Mouse (Mus musculus) MN1 (cell line): ENCODE data around the gene Tatdn2.

ENCODE experiments used
- DNase-seq: peaks from one replicate; pipeline ENCODE4 v3.0.0-alpha.2; 2016; ENCODE audit warnings: low spot score

Gene Tatdn2

GRCm38 (mm10) chr6:113714276-113714675, 17.4 kb downstream of the Tatdn2 start:
- DNase-seq: no peak

DNA sequence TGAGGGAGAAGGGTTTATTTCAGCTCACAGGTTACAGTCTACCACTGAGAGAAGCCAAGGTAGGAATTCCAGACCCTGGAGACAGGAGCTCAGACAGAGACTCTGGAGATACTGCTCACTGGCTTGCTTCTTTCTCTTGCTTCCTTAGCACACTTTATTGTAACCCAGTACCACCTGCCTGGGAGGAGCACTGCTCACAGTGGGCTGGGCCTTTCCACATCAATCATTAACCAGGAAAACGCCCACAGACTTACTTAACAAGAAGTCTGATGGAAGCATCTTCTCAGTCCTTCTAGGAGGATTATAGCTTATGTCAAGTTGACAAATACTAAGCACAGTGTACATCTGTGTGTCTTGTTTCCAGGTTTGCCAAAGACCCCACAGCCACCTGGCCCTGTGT, 17.9 kb downstream of the Tatdn2 start:
- DNase-seq: no peak

DNA sequence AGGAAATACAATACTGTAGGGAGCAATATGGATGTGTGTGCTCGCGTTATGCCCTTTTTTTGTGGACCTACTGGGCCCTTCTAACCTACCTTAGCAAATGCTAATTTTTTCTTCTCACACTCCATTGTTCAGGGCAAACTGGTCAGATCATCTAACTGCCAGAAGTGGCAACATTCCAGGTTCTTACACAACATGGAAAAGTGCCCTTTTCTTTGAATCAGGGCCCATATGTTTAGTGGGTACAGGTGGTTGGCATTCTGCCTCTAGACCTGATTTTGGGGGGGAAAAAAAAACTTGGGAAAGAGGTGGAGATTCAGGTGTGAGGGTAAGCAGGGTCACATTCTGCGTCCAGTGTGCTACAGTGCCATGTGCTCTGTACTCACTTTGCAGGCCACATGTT, 20.7 kb downstream of the Tatdn2 start:
- no peak for DNase-seq

GRCm38 (mm10) chr6:113719878-113720277, 23.0 kb downstream of the Tatdn2 start, which contains the start of gene Ghrl:
TSS of gene Ghrl (minus strand) at chr6:113719880.
- DNase-seq: no peak

DNA sequence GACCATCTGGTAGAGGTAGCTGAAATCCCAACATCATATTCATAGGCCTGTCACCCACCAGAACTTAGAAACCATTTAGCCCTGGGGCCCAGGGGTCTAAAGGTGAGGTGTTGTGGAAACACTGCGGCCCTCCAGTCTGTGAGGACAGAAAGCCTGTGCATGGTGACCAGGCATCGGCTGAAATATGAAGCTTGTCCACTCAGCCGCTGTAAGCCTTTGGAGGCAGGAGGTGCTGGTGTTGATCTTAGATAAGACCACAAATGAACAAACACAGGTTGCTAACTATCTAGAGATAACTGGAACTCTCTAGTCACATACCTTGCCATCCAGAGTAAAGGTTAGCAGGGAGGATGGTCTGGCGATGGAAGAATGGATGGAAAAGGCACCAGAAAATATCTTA, 24.2 kb downstream of the Tatdn2 start:
- no peak for DNase-seq

GRCm38 (mm10) chr6:113728181-113728580, 31.3 kb downstream of the Tatdn2 start:
- no peak for DNase-seq

DNA sequence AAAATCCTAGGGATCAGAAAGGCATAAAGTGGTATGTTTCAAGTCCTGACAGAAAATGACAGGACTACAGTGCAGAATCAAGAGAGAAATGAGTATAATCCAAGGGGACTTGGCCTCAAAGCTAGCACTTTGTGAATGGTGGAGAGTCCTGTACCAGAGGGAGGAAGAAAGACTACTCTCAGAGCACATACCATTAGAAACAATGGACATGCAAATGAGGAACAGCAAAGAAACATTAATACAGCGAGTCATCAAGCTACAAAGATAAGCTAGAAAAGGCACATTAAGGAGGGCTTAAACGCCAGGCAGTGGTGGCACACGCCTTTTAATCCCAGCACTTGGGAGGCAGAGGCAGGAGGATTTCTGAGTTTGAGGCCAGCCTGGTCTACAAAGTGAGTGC, 34.4 kb downstream of the Tatdn2 start:
- DNase-seq: no peak

- no peak for DNase-seq
Observed at GRCm38 (mm10) chr6:113737318-113738046, 40.6 kb downstream of the Tatdn2 start.

DNA sequence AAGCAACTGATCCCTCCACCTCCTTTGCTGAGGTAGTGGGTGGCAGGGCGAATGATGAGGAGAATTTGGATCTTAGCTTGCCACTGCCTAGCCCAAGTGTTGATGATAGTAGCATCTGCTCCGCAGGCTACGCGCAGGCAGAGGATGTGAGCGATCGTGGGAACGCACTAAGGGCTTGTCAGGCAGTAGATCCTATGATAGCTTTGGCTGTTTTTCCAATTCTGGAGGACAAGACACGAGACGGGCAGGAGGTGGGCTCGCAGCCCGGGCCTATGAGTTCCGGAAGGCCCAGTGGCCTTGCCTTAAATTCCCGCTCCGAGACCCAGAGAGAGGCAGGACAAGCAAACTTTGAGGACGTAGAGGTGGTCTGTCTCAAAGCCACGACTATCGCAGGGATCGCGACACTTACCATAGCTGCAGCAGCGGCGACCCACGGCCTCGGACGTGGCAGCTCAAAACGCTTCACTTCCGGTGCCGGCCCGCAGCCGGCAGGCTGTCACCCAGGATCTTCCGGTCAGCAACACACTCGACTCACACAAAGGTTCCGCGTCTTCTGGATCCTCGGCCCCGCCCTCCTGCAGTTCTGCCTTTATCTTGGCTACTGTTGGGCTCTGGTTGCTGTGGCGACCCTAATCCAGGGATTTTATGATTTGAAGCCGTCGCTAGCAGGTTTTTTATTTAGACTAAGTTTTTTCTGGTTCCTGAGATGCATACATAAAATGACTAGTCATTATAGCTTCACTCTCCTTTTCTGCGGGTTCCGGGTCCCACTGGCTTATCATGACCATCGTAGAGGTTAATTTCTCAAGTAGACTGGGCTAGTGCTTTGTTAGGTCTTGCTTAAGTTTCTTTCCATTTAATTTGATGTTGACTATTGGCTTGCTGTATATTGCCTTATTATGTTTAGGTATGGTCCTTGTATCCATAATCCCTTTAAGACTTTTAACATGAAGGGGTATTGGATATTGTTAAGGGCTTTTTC, 43.7 kb downstream of the Tatdn2 start, which contains the start of gene Sec13:
TSS of gene Sec13 (minus strand) at position 508 of the 982 bp plus-strand sequence.
- DNase-seq: peak; percentile 93

DNA sequence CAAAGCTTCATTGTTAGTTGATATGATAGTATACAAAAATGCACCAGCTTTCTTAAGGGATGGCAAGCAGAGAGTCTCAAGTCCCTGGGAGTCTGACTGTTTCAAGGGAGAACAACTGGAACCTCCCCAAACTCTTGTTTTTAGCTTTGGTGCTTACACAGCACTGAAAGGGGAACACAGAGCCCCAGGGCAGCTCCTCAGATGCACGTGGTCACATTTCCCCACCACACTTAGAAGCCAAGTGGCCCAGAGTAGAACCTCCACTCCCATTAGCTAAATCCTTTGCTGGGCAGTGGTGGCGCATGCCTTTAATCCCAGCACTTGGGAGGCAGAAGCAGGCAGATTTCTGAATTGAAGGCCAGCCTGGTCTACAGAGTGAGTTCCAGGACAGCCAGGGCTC, 44.6 kb downstream of the Tatdn2 start:
- DNase-seq: no peak

- DNase-seq: no peak
Observed at GRCm38 (mm10) chr6:113742321-113742720, 45.5 kb downstream of the Tatdn2 start.

GRCm38 (mm10) chr6:113743111-113743510, 46.3 kb downstream of the Tatdn2 start:
- no peak for DNase-seq

- no peak for DNase-seq
Observed at GRCm38 (mm10) chr6:113745117-113745516, 48.3 kb downstream of the Tatdn2 start.

DNA sequence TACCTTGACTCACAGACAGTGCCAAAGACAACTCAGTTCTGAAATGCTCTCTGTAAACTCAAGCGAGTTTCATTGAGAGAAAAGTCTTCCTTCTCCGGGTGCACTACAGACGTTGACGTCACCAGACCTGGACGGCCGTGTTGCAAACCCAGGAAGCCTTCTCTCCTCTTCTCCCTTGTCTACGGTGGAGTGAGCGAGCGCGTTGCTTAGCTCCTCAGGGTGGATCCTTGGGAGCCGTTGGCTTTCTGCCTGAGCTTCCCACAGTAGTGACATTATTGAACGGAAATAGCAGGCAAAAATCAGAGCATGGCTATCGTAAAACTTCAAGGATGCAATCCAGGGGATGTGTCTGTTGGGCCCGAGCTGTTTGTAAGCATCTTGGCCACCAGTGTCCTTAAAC, 50.4 kb downstream of the Tatdn2 start:
- DNase-seq: no peak

GRCm38 (mm10) chr6:113748351-113748750, 51.5 kb downstream of the Tatdn2 start:
- no peak for DNase-seq

DNA sequence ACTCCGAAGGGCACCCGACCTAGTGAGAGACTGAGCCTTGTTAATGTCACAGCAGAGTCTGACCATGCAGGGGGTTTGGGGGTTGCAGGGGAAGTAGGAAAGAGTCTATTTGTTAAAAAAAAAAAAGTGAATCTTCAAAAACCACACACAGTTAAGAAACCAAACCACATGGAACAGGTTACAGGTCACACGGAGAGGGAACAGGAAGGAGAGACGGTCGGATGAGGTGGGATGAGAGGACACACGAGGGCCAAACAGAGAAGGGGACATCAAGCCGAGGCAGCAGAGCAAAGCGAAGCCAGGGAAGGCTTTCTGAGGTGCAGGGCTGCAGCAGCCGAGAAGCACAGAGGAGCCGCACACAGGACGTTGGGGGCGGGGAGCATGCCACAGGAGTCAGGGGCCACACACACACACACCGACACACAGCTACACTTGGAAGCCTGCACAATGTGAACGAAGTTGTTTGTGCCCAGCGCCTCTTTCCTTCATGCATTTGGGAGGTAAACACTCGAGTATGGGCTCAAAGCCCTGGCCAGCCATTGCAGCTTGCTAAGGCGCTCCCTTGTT, 52.4 kb downstream of the Tatdn2 start:
- DNase-seq: no peak
